Mouse (Mus musculus) layer of hippocampus, adult 9-11 months (tissue): ENCODE results near the gene Cd44.
A peak's percentile ranks its signal among the peaks of the same experiment; 100 is the strongest.

Source experiments
- DNase-seq: peaks from one replicate; pipeline ENCODE4 v3.0.0; 2022

The Cd44 gene

GRCm38 (mm10) chr2:102913833-102914545 lies 12.5 kb upstream of the Cd44 start:
- no peak for DNase-seq

GRCm38 (mm10) chr2:102912951-102913350 lies 11.5 kb upstream of the Cd44 start:
- DNase-seq: no peak

- DNase-seq: no peak
These were observed 11.0 kb upstream of the Cd44 start for GRCm38 (mm10) chr2:102912469-102912868.

- DNase-seq: no peak
These were observed 7.9 kb upstream of the Cd44 start for GRCm38 (mm10) chr2:102909403-102909802.

DNA sequence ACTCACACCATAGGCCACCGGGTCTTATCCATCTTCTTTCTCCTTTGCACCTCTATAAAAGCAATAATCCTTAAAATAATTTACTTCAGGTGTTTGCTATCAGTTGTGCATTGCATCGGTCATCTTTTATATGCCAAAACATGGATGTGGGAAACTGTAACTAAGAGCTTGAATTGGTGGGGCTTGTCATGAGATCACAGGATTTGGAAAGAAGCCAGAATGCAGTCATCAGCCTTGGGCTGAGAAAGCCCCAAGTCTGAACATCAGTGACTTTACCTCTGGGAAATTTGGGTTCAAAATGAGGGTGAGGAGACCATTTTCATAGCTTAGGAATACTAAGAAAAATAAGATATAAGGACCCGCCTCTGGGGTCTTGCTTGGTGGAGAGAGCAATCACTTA lies 4.1 kb upstream of the Cd44 start:
- DNase-seq: no peak

DNA sequence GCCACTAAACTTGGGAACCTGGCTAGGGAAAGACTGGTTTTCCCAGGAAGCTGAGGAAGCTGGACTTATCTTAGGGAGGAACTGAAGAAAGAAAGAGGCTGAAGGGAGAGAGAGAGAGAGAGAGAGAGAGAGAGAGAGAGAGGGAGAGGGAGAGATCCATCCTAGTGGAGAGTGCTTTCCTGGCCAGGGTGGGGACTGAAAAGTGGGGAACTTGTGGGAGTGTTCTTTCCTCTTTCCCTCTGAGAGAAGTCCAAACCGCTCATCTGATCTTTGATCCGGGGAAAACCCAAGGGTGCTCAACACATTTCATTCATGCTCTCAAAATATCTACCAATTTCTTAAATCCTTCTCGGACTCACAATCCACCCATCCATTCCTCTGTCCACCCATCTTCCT lies 361 bp upstream of the Cd44 start:
- DNase-seq: no peak

- no peak for DNase-seq
These were observed 1.2 kb downstream of the Cd44 start for GRCm38 (mm10) chr2:102900230-102900721.

GRCm38 (mm10) chr2:102899238-102899637 lies 2.2 kb downstream of the Cd44 start:
- no peak for DNase-seq

- no peak for DNase-seq
These were observed 2.9 kb downstream of the Cd44 start for GRCm38 (mm10) chr2:102898585-102898984.

- no peak for DNase-seq
These were observed 5.3 kb downstream of the Cd44 start for GRCm38 (mm10) chr2:102896154-102896553.

GRCm38 (mm10) chr2:102895197-102895596 lies 6.3 kb downstream of the Cd44 start:
- no peak for DNase-seq

DNA sequence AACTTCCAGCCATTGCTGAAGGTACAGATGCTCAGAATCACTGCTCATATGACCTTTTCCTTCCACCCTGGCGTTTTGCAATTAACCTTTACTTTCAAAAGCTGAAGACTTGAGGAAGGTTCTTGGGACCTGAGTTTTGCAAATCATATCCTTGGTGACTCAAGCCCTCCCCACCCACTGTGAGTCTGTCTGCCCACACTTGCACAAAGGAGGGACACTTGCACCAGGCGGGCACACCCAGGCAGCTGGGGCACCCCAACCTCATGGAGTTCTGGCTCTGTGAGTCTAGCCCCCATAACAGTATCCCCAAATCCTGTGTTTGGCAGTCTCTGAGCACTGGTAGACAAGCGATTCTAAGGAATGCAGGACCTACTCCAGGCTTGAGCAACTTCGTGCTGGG lies 6.7 kb downstream of the Cd44 start:
- no peak for DNase-seq

GRCm38 (mm10) chr2:102888688-102889225 lies 12.7 kb downstream of the Cd44 start:
- no peak for DNase-seq

- no peak for DNase-seq
These were observed 14.3 kb downstream of the Cd44 start for GRCm38 (mm10) chr2:102887137-102887536.

- DNase-seq: peak; percentile 11
These were observed 15.0 kb downstream of the Cd44 start for GRCm38 (mm10) chr2:102886306-102886935.

GRCm38 (mm10) chr2:102882597-102883272 lies 18.7 kb downstream of the Cd44 start:
- DNase-seq: no peak

GRCm38 (mm10) chr2:102882004-102882588 lies 19.4 kb downstream of the Cd44 start:
- DNase-seq: peak; percentile 9

GRCm38 (mm10) chr2:102878513-102878912 lies 23.0 kb downstream of the Cd44 start:
- no peak for DNase-seq

- no peak for DNase-seq
These were observed 24.0 kb downstream of the Cd44 start for GRCm38 (mm10) chr2:102877463-102877862.

DNA sequence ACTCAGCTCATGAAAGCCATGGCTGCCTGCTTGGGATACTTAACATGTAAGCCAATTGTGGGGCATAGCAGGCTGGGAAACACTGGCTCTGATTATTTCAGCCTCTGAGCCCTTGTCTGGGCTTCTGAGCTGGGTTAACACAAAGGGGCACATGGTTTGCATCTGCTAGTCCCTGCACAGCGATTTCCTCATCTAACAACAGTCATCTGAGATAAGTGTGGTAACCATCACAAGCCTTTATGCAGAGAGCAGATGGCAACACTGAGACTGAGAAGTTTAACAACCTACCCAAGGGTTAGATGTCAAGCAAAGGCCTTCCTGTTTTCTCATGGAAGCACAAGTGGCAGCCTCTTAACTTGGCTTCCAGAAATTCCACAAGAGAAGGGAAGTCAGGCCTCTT lies 25.3 kb downstream of the Cd44 start:
- no peak for DNase-seq

- DNase-seq: no peak
These were observed 27.6 kb downstream of the Cd44 start for GRCm38 (mm10) chr2:102873848-102874247.

DNA sequence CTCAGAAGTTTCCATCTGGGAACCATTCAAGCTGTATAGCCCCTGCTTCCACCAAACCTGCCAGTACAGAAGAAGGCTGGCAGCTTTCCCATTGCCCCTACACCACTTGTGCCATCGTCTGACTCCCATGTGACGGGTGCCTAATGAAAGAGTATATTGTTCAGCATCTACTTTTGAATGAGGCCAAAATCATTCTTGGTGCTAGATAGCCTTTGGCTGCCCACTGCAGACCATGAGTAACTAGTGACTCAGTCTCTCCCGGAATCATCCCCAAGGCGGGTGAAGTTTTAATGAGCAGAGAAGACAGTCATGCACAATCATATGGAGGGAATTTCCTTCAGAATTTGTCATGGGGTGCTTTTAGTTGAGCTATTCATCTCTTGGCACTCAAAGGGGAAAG lies 28.3 kb downstream of the Cd44 start:
- no peak for DNase-seq

GRCm38 (mm10) chr2:102872436-102872835 lies 29.0 kb downstream of the Cd44 start:
- DNase-seq: no peak
